Mouse (Mus musculus) kidney, embryonic 15.5 days (tissue): ENCODE data around the gene Galc. TPM values are rescaled to one million over a fixed set of nuclear protein-coding genes. Genes with fewer than 3 reads are reported as not detected.

Experiments
- ATAC-seq: fragments of 200-750 bp; cut with Nextera tagmentation; replicated peaks from 2 replicates; pipeline ENCODE4 v1.8.0; 2017; ENCODE audit warnings: moderate TSS enrichment; ENCODE audit not compliant: low FRiP score
- H3K27ac ChIP-seq: fragments of 300-500 bp; sonication (generic); 2 replicates; pipeline ENCODE4 v1.5.1; 2015; ENCODE audit warnings: mild to moderate bottlenecking, inconsistent platforms
- H3K27me3 ChIP-seq: fragments of 300-500 bp; sonication (generic); 2 replicates; pipeline ENCODE4 v1.6.1; 2015; ENCODE audit warnings: inconsistent platforms
- H3K36me3 ChIP-seq: fragments of 300-500 bp; sonication (generic); 2 replicates; pipeline ENCODE4 v1.6.1; 2015; ENCODE audit warnings: inconsistent platforms
- H3K4me1 ChIP-seq: fragments of 300-500 bp; sonication (generic); 2 replicates; pipeline ENCODE4 v1.6.1; 2015; ENCODE audit warnings: inconsistent platforms
- H3K4me2 ChIP-seq: fragments of 300-500 bp; sonication (generic); 2 replicates; pipeline ENCODE4 v1.6.1; 2015; ENCODE audit warnings: moderate library complexity, mild to moderate bottlenecking, inconsistent platforms
- H3K4me3 ChIP-seq: fragments of 300-500 bp; sonication (generic); replicated peaks from 2 replicates; pipeline ENCODE4 v1.5.1; 2015; ENCODE audit warnings: mild to moderate bottlenecking, inconsistent platforms
- H3K9ac ChIP-seq: fragments of 300-500 bp; sonication (generic); 2 replicates; pipeline ENCODE4 v1.6.1; 2015; ENCODE audit warnings: mild to moderate bottlenecking, inconsistent platforms
- H3K9me3 ChIP-seq: fragments of 300-500 bp; sonication (generic); replicated peaks from 2 replicates; pipeline ENCODE4 v1.6.1; 2016; ENCODE audit warnings: inconsistent platforms
- WGBS: fragments of 180-500 bp; shearing (Covaris S2); methylation state at CpG from one replicate; pipeline ENCODE4 v1.1.7; 2015; ENCODE audit warnings: mixed read lengths; 5-methylcytosine and 5-hydroxymethylcytosine counted together
- polyA plus RNA-seq: library from polyadenylated mRNA; unstranded; fragments of >200 nt; fragmentation: Nextera tagmentation; extraction: Ambion mirVana; gene quantifications from 2 replicates; pipeline ENCODE4 v1.2.1, GENCODE M21; 2015

Gene Galc
- polyA plus RNA-seq, 1 experiment from 2014 or later = 13.4 TPM

DNA sequence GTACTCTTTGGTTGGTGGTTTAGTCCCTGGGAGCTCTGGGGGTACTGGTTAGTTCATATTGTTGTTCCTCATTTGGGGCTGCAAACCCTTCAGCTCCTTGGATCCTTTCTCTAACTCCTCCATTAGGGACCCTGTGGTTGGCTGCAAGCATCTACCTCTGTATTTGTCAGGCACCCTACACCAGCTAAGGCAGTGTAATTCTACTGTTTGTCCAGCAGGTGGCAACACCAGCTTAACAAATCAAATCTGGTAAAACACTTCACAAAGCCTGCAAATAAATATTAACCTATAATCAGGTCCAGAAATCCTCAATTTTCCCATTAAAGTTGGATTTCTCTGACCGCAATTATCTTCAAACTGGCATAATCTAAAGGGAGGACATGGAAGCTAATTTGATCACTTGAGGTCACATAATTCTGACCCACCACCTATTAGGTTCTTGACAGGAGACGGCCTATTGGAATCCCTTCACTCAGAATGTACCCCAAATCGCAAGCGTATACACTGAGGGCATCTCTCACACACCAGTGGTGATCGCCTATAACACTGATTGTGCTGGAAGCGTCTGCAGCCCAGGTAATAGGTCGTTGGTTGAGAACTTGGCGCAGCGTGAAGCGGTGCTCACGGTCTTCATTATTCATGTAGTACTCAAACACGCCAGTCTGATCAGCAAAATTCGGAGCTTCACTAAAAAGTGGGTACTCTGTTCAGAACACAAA is 46.6 kb downstream of the Galc start:
- WGBS = 87% methylated on average over 13 of the region's 13 CpGs
- Histone ChIP-seq H3K9me3 (no peaks in the 10 kb centered on the region), H3K27ac (no peak overlapping the region), H3K4me3 (no peak overlapping the region), H3K27me3 (no peaks in the 10 kb centered on the region), H3K9ac (no peak overlapping the region), H3K4me2 (no peak overlapping the region), H3K36me3 (peaks cover 19% of the 10 kb centered on the region; the same call in 1 of the 2 replicates), H3K4me1 (0 out of 2 replicates have a peak, but pooled peaks cover 2% of the 10 kb centered on the region)
- ATAC-seq = peak; percentile 46; the same call in 1 of the 2 replicates

DNA sequence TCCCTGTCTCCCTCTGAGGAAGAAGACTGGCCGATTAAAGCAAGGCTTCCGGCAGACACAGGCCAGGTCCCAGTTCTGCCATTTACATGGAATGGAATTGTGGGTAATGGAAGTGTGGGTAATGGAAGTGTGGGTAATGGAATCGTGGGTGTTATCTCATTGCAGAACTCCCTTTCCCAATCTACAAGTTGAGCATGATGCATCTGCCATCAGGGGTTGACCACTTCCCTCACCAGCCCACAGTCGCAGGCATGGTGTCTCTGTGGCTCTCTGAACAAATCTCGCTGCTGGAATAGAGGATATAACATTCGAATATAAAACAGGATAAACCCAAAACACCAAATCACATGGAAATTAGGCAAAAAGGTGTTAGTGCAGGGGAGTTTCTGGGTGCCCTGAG is 48.8 kb downstream of the Galc start:
- H3K36me3 ChIP-seq = peaks cover 21% of the 10 kb centered on the region
- WGBS = 92% methylated on average over 6 of the region's 6 CpGs
- no peak overlapping the region for H3K4me2 ChIP-seq
- H3K9ac ChIP-seq = no peak overlapping the region
- no peak for ATAC-seq
- no peaks in the 10 kb centered on the region for H3K9me3 ChIP-seq
- H3K4me1 ChIP-seq = no peaks in the 10 kb centered on the region
- H3K27me3 ChIP-seq = no peaks in the 10 kb centered on the region
- H3K27ac ChIP-seq = no peak overlapping the region
- H3K4me3 ChIP-seq = no peak overlapping the region

DNA sequence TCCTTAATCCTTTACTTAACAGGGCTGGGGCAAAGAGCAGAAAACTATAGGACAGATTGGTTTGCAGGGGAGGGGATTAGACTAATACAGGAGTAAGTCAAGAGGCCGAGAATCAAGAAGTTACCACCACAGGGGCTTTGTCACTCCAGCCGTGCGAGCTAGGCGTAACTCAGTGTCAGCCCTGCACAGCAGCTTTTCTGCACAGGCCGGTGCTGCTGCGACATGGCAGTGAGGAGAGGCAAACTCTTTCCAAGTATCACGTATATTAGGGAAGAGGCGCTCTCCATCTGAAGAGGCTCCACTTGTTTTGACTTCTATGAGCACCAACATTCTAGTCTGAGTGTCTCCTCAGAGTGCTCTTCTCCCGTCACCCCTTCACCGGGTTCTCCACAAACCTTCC is 51.2 kb downstream of the Galc start:
- H3K9ac ChIP-seq = no peak overlapping the region
- ATAC-seq = no peak
- no peak overlapping the region for H3K27ac ChIP-seq
- no peak overlapping the region for H3K4me2 ChIP-seq
- H3K36me3 ChIP-seq = peaks cover 19% of the 10 kb centered on the region
- no peaks in the 10 kb centered on the region for H3K27me3 ChIP-seq
- 90% methylated on average over 10 of the region's 10 CpGs for WGBS
- no peaks in the 10 kb centered on the region for H3K9me3 ChIP-seq
- H3K4me1 ChIP-seq = no peaks in the 10 kb centered on the region
- no peak overlapping the region for H3K4me3 ChIP-seq

DNA sequence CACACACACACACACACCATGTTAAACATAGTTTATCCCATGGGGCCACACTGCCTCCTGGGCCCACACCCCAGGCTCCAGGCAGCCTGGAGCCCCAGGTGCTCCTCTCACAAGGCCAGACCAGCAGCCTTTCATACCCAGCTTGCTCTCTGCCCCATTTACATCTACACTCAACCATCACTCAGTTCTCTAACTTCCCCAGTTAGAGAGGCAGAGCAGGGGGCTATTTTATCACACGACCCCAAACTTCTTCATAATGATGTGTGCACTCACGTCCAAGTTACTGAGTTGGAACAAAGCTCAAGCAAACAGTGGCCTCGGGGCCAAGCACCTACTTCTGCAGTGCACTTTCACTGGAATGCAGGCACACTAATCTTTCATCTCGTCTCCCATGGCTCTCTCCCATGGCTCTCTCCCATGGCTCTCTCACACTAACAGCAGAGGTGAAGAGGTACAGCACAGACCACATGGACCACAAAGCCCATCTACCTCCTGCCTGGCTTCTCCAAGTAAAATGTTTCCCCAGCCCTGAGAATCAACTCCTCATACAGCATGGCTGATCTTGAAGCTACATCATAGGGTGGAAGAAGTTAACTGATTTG is 53.7 kb downstream of the Galc start:
- Histone ChIP-seq H3K9me3 (no peaks in the 10 kb centered on the region), H3K4me2 (no peak overlapping the region), H3K36me3 (peaks cover 24% of the 10 kb centered on the region), H3K4me1 (no peaks in the 10 kb centered on the region), H3K27ac (peak overlapping the region; percentile 48; the same call in 1 of the 2 replicates), H3K9ac (no peak overlapping the region), H3K4me3 (no peak overlapping the region), H3K27me3 (no peaks in the 10 kb centered on the region)
- WGBS = 52% methylated on average over 4 of the region's 4 CpGs
- ATAC-seq = peak; percentile 60

DNA sequence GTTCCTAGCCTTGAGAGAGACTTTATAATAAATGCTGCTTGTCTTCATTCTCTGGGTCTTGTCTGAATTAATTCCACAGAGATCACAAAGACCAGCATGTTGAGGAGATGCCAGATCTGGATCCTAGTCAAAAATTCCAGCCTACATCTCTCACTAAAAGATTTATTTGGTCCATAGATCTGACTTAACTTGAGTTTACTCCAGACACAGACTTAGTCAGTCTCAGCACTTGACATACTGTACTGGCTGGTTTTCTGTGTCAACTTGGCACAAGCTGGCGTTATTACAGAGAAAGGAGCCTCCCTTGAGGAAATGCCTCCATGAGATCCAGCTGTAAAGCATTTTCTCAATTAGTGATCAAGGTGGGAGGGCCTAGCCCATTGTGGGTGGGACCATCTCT is 61.9 kb downstream of the Galc start:
- no peaks in the 10 kb centered on the region for H3K27me3 ChIP-seq
- no peak overlapping the region for H3K4me3 ChIP-seq
- H3K4me1 ChIP-seq = no peaks in the 10 kb centered on the region
- H3K36me3 ChIP-seq = 0 out of 2 replicates have a peak, but pooled peaks cover 9% of the 10 kb centered on the region
- ATAC-seq = no peak
- H3K9me3 ChIP-seq = no peaks in the 10 kb centered on the region
- H3K9ac ChIP-seq = no peak overlapping the region
- no peak overlapping the region for H3K4me2 ChIP-seq
- H3K27ac ChIP-seq = no peak overlapping the region
- WGBS = 47% methylated on average over 1 of the region's 1 CpGs

DNA sequence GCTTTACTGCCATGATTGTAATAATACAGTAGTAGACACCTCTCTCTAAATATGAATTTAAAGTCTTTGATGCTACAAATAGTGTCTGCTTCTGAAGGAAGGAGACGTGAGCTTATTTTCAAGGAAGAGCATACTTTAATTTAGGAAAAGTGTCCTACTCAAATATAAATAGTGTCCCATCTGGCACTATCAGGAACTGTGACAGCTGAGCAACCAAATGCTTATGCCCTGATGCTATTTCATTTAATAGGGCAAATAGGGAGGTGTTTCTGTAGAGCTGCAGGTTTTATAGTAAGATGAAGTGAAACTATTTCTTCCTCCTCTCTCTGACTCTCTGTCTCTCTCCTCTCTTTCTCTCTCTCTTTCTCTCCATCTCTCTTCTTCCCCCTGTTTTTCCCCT is 69.1 kb downstream of the Galc start:
- Histone ChIP-seq H3K36me3 (no peaks in the 10 kb centered on the region), H3K4me2 (no peak overlapping the region), H3K27ac (no peak overlapping the region), H3K9ac (no peak overlapping the region), H3K4me3 (no peak overlapping the region), H3K4me1 (no peaks in the 10 kb centered on the region), H3K27me3 (no peaks in the 10 kb centered on the region), H3K9me3 (no peaks in the 10 kb centered on the region)
- WGBS = 93% methylated on average over 1 of the region's 1 CpGs
- no peak for ATAC-seq

DNA sequence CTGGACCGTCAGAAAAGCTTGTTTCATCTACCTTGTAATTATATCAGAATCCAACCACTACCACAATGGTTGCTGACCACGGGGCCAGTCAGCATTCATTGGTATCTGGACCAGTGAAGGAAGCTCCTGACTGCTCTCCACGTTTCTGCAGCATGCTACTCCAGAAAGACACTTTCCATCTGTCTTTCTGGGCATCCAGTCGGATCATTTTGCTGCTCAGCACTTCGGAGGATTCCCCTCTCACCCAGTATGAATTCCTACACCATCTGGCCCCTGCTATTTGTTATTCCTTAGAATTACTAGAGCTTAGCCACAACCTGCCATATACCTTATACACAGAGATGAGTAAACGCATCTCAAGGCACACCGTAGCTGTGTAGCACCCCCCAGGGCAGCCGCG is 70.2 kb downstream of the Galc start:
- no peaks in the 10 kb centered on the region for H3K9me3 ChIP-seq
- H3K4me1 ChIP-seq = no peaks in the 10 kb centered on the region
- WGBS = 76% methylated on average over 9 of the region's 9 CpGs
- H3K27ac ChIP-seq = no peak overlapping the region
- H3K9ac ChIP-seq = no peak overlapping the region
- no peak overlapping the region for H3K4me2 ChIP-seq
- H3K27me3 ChIP-seq = no peaks in the 10 kb centered on the region
- no peaks in the 10 kb centered on the region for H3K36me3 ChIP-seq
- no peak for ATAC-seq
- H3K4me3 ChIP-seq = no peak overlapping the region

DNA sequence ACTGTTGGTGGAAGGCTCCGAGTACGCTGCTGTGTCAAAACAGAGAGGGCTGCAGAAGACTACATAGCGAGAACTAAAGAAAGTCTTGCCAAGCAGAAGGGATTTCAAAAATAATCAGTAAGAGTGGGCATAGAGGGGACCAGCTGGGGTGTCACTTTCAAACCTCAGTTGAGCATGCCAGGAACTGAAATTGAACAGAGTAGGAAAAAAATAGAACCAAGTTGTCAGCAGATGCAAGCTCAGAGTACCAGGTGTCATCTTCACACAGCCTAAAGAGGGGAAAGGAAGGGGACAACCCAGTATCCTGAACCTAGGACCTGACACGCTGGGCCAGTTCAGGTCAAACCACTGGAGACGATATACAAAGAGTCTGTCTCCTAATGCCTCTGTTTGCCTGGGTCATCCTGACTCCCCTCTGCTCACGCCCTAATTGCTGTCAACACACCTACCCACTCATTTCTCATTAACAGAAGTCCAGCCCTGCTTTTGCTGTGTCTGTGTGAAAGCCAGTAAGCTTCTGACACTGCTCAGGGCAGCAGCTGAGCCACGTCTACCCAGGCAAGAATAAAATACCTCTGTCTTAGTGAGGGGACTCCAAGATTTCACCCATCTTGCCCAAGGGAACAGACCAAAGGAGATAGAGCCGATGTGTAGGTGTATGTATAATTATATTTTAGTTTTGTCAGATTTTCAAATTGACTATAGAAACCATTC is 71.9 kb downstream of the Galc start:
- H3K4me1 ChIP-seq = no peaks in the 10 kb centered on the region
- no peak overlapping the region for H3K9ac ChIP-seq
- no peaks in the 10 kb centered on the region for H3K9me3 ChIP-seq
- WGBS = 52% methylated on average over 8 of the region's 8 CpGs
- H3K27me3 ChIP-seq = peaks cover 3% of the 10 kb centered on the region; the same call in 1 of the 2 replicates
- no peak overlapping the region for H3K4me2 ChIP-seq
- H3K4me3 ChIP-seq = no peak overlapping the region
- no peak overlapping the region for H3K27ac ChIP-seq
- H3K36me3 ChIP-seq = no peaks in the 10 kb centered on the region
- ATAC-seq = no peak

DNA sequence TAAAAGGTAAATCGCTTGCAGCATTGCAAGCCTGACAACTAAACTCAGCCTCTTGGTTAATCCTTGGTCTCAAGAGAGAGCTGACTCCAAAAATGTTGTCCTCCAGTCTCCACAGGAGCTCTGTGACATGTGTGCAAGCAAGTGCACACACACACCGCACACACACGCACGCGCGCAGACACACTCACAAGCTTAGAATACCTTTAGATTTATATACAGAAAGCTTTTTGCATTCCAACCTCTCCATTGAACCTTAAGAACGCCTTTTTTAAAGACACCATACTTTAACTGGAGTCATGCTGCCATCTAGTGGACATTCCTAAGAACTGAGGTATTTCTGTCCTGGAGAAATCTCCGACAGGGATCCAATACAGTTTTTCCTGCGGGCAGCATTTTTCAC is 77.5 kb downstream of the Galc start:
- ATAC-seq = no peak
- Histone ChIP-seq H3K9ac (no peak overlapping the region), H3K4me1 (peaks cover 10% of the 10 kb centered on the region; the same call in 1 of the 2 replicates), H3K27me3 (peaks cover 5% of the 10 kb centered on the region; the same call in 1 of the 2 replicates), H3K4me2 (peak overlapping the region; percentile 39; the same call in 1 of the 2 replicates), H3K27ac (no peak overlapping the region), H3K9me3 (no peaks in the 10 kb centered on the region), H3K36me3 (no peaks in the 10 kb centered on the region), H3K4me3 (no peak overlapping the region)
- 17% methylated on average over 9 of the region's 9 CpGs for WGBS

DNA sequence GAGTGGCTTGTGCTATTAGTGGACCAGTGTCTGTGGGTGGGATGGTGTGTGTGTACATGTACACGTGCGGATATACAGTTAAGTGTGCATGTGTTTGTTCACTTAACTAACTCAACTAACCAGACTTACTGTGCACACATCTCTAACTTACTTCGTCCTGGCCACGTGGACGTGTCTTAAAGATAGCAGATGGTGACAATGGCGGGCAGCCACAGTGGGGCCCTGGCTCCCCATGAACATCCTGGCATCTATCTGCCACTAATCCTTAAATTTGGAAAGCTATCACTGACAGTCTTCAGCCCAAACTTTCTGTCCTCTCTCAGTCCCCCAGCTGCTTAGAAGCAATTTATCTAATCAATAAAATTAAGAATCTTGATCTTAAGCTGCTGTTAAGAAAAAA is 78.5 kb downstream of the Galc start:
- H3K36me3 ChIP-seq = no peaks in the 10 kb centered on the region

DNA sequence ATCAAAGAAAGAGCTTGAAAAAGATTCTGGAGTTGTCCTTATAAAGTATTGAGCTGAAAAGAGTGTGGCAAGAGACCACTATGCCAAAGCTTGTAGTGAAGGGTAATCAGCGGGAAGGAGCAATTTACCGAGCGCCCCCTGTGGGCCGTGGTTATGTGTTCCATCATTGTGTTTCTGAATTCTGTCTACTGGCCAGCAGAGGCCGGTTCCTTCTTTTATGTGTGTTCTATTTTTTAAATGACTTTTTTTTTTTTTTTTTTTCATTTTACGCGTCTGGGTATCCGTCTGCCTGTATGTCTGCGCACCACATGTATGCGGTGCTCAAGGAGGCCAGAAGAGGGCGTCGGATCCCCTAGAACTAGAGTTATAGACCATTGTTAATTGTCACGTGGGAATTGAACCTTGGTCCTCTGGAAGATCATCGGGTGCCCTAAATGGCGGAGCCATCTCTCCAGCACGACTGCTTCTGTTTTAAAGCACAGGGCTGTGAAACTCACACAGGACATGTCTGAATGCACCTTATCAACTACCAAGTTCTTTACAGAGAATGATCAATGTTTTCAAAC is 78.9 kb downstream of the Galc start:
- H3K4me2 ChIP-seq = no peak overlapping the region
- H3K27ac ChIP-seq = no peak overlapping the region
- no peaks in the 10 kb centered on the region for H3K36me3 ChIP-seq
- no peak overlapping the region for H3K9ac ChIP-seq
- H3K4me3 ChIP-seq = no peak overlapping the region
- ATAC-seq = no peak
- H3K9me3 ChIP-seq = no peaks in the 10 kb centered on the region
- peaks cover 10% of the 10 kb centered on the region; the same call in 1 of the 2 replicates for H3K4me1 ChIP-seq
- peaks cover 5% of the 10 kb centered on the region; the same call in 1 of the 2 replicates for H3K27me3 ChIP-seq
- WGBS = 95% methylated on average over 16 of the region's 16 CpGs

More for the DNA sequence above, 78.5 kb downstream of the Galc start:
- no peak for ATAC-seq
- H3K4me2 ChIP-seq = no peak overlapping the region
- WGBS = 92% methylated on average over 6 of the region's 6 CpGs
- no peaks in the 10 kb centered on the region for H3K9me3 ChIP-seq
- no peak overlapping the region for H3K9ac ChIP-seq
- no peak overlapping the region for H3K27ac ChIP-seq
- H3K27me3 ChIP-seq = peaks cover 5% of the 10 kb centered on the region; the same call in 1 of the 2 replicates
- H3K4me1 ChIP-seq = peaks cover 10% of the 10 kb centered on the region; the same call in 1 of the 2 replicates
- H3K4me3 ChIP-seq = no peak overlapping the region

DNA sequence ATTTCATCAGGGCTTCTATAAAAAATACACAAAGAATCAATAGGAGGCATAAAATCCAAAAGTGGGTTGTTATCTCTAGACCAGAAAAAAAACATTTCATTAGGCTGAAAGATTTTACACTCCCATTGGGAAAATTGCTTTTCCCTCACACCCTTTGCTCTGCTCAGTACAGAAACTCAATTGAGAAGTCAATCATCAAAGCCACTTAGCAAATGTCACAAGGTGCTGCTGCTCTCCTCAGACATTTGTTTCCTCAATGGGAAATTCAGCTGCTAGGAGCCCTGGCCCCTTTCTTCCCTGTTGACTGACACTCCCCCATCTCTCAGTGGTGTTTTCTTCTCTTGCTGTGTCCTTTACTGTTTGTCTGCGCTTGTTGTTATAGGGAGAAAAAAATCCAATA is 79.8 kb downstream of the Galc start:
- Histone ChIP-seq H3K4me3 (no peak overlapping the region), H3K36me3 (no peaks in the 10 kb centered on the region), H3K9ac (no peak overlapping the region), H3K27me3 (peaks cover 5% of the 10 kb centered on the region; the same call in 1 of the 2 replicates), H3K4me1 (peaks cover 10% of the 10 kb centered on the region; the same call in 1 of the 2 replicates), H3K9me3 (no peaks in the 10 kb centered on the region), H3K4me2 (no peak overlapping the region), H3K27ac (no peak overlapping the region)
- peak; percentile 35; the same call in 1 of the 2 replicates for ATAC-seq
- 54% methylated on average over 1 of the region's 1 CpGs for WGBS
